Mouse (Mus musculus) CD8-positive naive resting alpha-beta T cell, adult 57 days (primary cell): ENCODE measurements around the gene Olfr1361. TPM values are rescaled to one million over a fixed set of nuclear protein-coding genes. Genes with fewer than 3 reads are reported as not detected.

Source experiments
- total RNA-seq: library from RNA; stranded (reverse); gene quantifications from one replicate; pipeline ENCODE4 v1.2.4, GENCODE M21; 2023

Gene Olfr1361
- total RNA-seq: not detected

GRCm38 (mm10) chr13:21663286-21663685 is at the start of gene Olfr1361:
Olfr1361 (minus strand) TSS chr13:21663386.

GRCm38 (mm10) chr13:21697811-21698210 is 34.6 kb upstream of the Olfr1361 start, which contains the start of gene Olfr1359:
Olfr1359 (plus strand) TSS chr13:21698111.

GRCm38 (mm10) chr13:21677305-21677704 is 14.1 kb upstream of the Olfr1361 start, which contains the start of gene Olfr1360:
Olfr1360 (minus strand) TSS chr13:21677405.

GRCm38 (mm10) chr13:21642418-21642817 is 20.8 kb downstream of the Olfr1361 start, which contains the start of gene Olfr11:
Olfr11 (minus strand) TSS chr13:21642518.

GRCm38 (mm10) chr13:21613922-21614321 is 49.3 kb downstream of the Olfr1361 start, which contains the start of gene Olfr1362:
Olfr1362 (minus strand) TSS chr13:21614022.

Other genes with a start within 250 kb of the Olfr1361 start
- 0.58 TPM for gene Pgbd1, start 222.3 kb downstream of the Olfr1361 start, total RNA-seq
- 51.2 TPM for gene Zscan26, start 209.7 kb downstream of the Olfr1361 start, total RNA-seq
- not detected for gene Nkapl, start 194.9 kb downstream of the Olfr1361 start, total RNA-seq
- gene Zkscan4, start 184.5 kb downstream of the Olfr1361 start, total RNA-seq: not detected
- gene Gm10065, start 183.9 kb downstream of the Olfr1361 start, total RNA-seq: not detected
- 5.6 TPM for gene AK157302, start 168.2 kb downstream of the Olfr1361 start, total RNA-seq
- 14.0 TPM for gene Gm11273, start 162.0 kb downstream of the Olfr1361 start, total RNA-seq
- gene Zkscan8, start 132.3 kb downstream of the Olfr1361 start, total RNA-seq: 11.5 TPM
- not detected for gene Olfr1366, start 120.6 kb downstream of the Olfr1361 start, total RNA-seq
- gene Olfr1535, start 103.5 kb downstream of the Olfr1361 start, total RNA-seq: not detected
- not detected for gene Olfr1364, start 81.6 kb downstream of the Olfr1361 start, total RNA-seq
- not detected for gene Olfr1362, start 49.4 kb downstream of the Olfr1361 start, total RNA-seq
- gene Olfr11, start 20.9 kb downstream of the Olfr1361 start, total RNA-seq: not detected
- not detected for gene Olfr1360, start 14.0 kb upstream of the Olfr1361 start, total RNA-seq
- gene Olfr1359, start 34.7 kb upstream of the Olfr1361 start, total RNA-seq: not detected
- 29.9 TPM for gene Hist1h2bl, start 52.8 kb upstream of the Olfr1361 start, total RNA-seq
- gene Hist1h2ai, start 53.0 kb upstream of the Olfr1361 start, total RNA-seq: 37.0 TPM
- gene Hist1h3h, start 54.3 kb upstream of the Olfr1361 start, total RNA-seq: 46.7 TPM
- 4.5 TPM for gene Hist1h2bm, start 58.7 kb upstream of the Olfr1361 start, total RNA-seq
- gene Hist1h4j, start 71.7 kb upstream of the Olfr1361 start, total RNA-seq: 10.9 TPM
- 328 TPM for gene Hist1h4k, start 87.1 kb upstream of the Olfr1361 start, total RNA-seq
- 31.4 TPM for gene Hist1h2ak, start 90.4 kb upstream of the Olfr1361 start, total RNA-seq
- gene Hist1h2bn, start 90.7 kb upstream of the Olfr1361 start, total RNA-seq: 80.0 TPM
- 8.9 TPM for gene Hist1h1b, start 117.2 kb upstream of the Olfr1361 start, total RNA-seq
- 144 TPM for gene Hist1h3i, start 120.0 kb upstream of the Olfr1361 start, total RNA-seq
- gene Hist1h2an, start 123.8 kb upstream of the Olfr1361 start, total RNA-seq: 10.1 TPM
- 16.9 TPM for gene Hist1h2bp, start 124.1 kb upstream of the Olfr1361 start, total RNA-seq
- gene Hist1h2bq, start 146.8 kb upstream of the Olfr1361 start, total RNA-seq: 74.5 TPM
- 58.9 TPM for gene Hist1h2ao, start 147.1 kb upstream of the Olfr1361 start, total RNA-seq
- gene Hist1h4m, start 148.4 kb upstream of the Olfr1361 start, total RNA-seq: 281 TPM
- gene Hist1h4n, start 168.8 kb upstream of the Olfr1361 start, total RNA-seq: 118 TPM
- gene Hist1h2ap, start 170.1 kb upstream of the Olfr1361 start, total RNA-seq: 61.6 TPM
- gene Hist1h2br, start 170.4 kb upstream of the Olfr1361 start, total RNA-seq: 74.1 TPM